Mouse (Mus musculus) liver, embryonic 16.5 days (tissue): Measurements from ENCODE around the gene Hpd. TPM values are rescaled to one million over a fixed set of nuclear protein-coding genes. Genes with fewer than 3 reads are reported as not detected.

Experiments
- ATAC-seq: fragments of 200-750 bp; cut with Nextera tagmentation; 2 replicates; pipeline ENCODE4 v1.8.0; 2017; ENCODE audit warnings: low read depth, mild to moderate bottlenecking, moderate number of reproducible peaks, moderate library complexity
- H3K27ac ChIP-seq: fragments of 300-500 bp; sonication (generic); 2 replicates; pipeline ENCODE4 v1.5.1; 2014; ENCODE audit warnings: mild to moderate bottlenecking, low read length
- H3K27me3 ChIP-seq: fragments of 300-500 bp; sonication (generic); 2 replicates; pipeline ENCODE4 v1.6.1; 2014; ENCODE audit warnings: low read depth, low read length, mixed read lengths; ENCODE audit not compliant: control insufficient read depth, insufficient read depth
- H3K36me3 ChIP-seq: fragments of 300-500 bp; sonication (generic); 2 replicates; pipeline ENCODE4 v1.6.1; 2014; ENCODE audit warnings: mild to moderate bottlenecking; ENCODE audit not compliant: control insufficient read depth, insufficient read depth
- H3K4me1 ChIP-seq: fragments of 300-500 bp; sonication (generic); 2 replicates; pipeline ENCODE4 v1.6.1; 2014; ENCODE audit warnings: low read depth, low read length, mixed read lengths; ENCODE audit not compliant: control insufficient read depth
- H3K4me2 ChIP-seq: fragments of 300-500 bp; sonication (generic); 2 replicates; pipeline ENCODE4 v1.6.1; 2014; ENCODE audit warnings: low read depth, low read length, mixed read lengths
- H3K4me3 ChIP-seq: fragments of 300-500 bp; sonication (generic); 2 replicates; pipeline ENCODE4 v1.5.1; 2014; ENCODE audit warnings: low read depth, mild to moderate bottlenecking, low read length
- H3K9ac ChIP-seq: fragments of 300-500 bp; sonication (generic); 2 replicates; pipeline ENCODE4 v1.6.1; 2014; ENCODE audit warnings: low read depth, low read length
- H3K9me3 ChIP-seq: fragments of 300-500 bp; sonication (generic); replicated peaks from 2 replicates; pipeline ENCODE4 v1.6.1; 2016; ENCODE audit warnings: low read length; ENCODE audit not compliant: control insufficient read depth
- WGBS: fragments of 180-500 bp; shearing (Covaris S2); extraction: QIAGEN DNeasy Blood & Tissue Kit; methylation state at CpG from one replicate; pipeline ENCODE4 v1.1.7; 2014; ENCODE audit not compliant: insufficient replicate concordance; 5-methylcytosine and 5-hydroxymethylcytosine counted together
- polyA plus RNA-seq: library from polyadenylated mRNA; unstranded; fragments of >200 nt; fragmentation: Nextera tagmentation; extraction: Ambion mirVana; gene quantifications from 2 replicates; pipeline ENCODE4 v1.2.1, GENCODE M21; 2015

The Hpd gene
- polyA plus RNA-seq, 1 experiment from 2014 or later, result 129 TPM

DNA sequence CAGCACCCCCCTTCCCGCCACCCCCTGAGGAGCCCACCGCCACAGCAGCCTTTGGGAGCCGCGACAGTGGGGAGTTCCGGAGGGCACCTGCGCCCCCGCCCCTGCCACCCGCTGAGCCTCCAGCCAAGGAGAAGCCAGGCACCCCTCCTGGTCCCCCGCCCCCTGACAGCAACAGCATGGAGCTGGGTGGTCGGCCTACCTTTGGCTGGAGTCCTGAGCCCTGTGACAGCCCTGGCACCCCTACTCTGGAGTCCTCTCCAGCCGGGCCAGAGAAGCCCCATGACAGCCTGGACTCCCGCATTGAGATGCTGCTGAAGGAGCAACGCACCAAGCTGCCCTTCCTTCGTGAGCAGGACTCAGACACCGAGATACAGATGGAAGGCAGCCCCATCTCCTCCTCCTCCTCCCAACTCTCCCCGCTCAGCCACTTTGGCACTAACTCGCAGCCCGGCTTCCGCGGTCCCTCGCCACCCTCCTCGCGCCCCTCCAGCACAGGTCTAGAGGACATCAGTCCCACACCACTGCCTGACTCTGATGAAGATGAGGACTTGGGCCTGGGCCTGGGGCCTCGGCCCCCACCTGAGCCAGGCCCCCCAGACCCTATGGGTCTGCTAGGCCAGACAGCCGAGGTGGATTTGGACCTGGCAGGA is 34.3 kb downstream of the Hpd start:
- 91% methylated on average over 25 of the region's 25 CpGs for WGBS
- H3K27me3 ChIP-seq, result no peaks in the 10 kb centered on the region
- H3K4me1 ChIP-seq, result peaks cover 72% of the 10 kb centered on the region
- H3K9me3 ChIP-seq, result no peaks in the 10 kb centered on the region
- H3K27ac ChIP-seq, result no peak overlapping the region
- H3K4me2 ChIP-seq, result no peak overlapping the region
- ATAC-seq, result no peak
- peaks cover 48% of the 10 kb centered on the region for H3K36me3 ChIP-seq
- no peak overlapping the region for H3K4me3 ChIP-seq
- no peak overlapping the region; the same call in 1 of the 2 replicates for H3K9ac ChIP-seq

DNA sequence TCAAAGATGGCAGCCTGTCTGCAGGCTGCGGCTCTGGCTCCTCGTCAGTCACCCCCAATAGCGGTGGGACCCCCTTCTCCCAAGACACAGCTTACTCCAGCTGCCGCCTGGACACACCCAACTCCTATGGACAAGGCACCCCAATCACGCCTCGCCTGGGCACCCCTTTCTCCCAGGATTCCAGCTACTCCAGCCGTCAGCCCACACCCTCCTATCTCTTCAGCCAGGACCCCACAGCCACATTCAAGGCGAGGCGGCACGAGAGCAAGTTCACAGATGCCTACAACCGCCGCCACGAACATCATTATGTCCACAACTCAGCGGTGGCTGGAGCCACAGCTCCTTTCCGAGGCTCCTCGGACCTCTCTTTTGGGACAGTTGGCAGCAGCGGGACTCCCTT is 35.0 kb downstream of the Hpd start:
- Histone ChIP-seq H3K9me3 (no peaks in the 10 kb centered on the region), H3K27me3 (no peaks in the 10 kb centered on the region), H3K27ac (no peak overlapping the region), H3K4me2 (no peak overlapping the region), H3K9ac (no peak overlapping the region), H3K4me3 (no peak overlapping the region), H3K4me1 (peaks cover 74% of the 10 kb centered on the region), H3K36me3 (peaks cover 43% of the 10 kb centered on the region)
- WGBS, result 71% methylated on average over 17 of the region's 17 CpGs
- no peak for ATAC-seq

DNA sequence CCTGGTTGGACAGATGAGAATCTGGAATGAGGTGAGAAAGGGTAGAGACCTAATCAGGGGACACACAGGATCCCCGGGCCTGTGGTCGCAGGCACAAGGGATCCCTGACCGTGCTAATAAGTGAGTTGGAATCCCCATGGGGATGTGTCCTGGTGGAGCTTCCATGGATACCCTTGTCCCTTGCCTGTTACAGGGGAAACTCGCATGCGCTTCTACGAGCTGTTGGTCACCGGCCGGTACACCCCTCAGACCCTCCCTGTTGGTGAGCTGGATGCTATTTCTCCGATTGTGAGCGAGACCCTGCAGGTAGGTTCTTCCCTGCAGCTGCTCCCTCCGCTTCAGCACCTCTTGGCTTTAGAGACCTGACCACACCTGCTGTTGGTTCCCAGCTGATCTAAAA is 36.2 kb downstream of the Hpd start:
- WGBS, result 86% methylated on average over 11 of the region's 11 CpGs
- H3K4me1 ChIP-seq, result peaks cover 68% of the 10 kb centered on the region
- H3K36me3 ChIP-seq, result peaks cover 31% of the 10 kb centered on the region
- H3K4me3 ChIP-seq, result no peak overlapping the region
- H3K4me2 ChIP-seq, result no peak overlapping the region
- H3K9ac ChIP-seq, result no peak overlapping the region
- no peak for ATAC-seq
- H3K27ac ChIP-seq, result no peak overlapping the region
- H3K27me3 ChIP-seq, result no peaks in the 10 kb centered on the region
- no peaks in the 10 kb centered on the region for H3K9me3 ChIP-seq

DNA sequence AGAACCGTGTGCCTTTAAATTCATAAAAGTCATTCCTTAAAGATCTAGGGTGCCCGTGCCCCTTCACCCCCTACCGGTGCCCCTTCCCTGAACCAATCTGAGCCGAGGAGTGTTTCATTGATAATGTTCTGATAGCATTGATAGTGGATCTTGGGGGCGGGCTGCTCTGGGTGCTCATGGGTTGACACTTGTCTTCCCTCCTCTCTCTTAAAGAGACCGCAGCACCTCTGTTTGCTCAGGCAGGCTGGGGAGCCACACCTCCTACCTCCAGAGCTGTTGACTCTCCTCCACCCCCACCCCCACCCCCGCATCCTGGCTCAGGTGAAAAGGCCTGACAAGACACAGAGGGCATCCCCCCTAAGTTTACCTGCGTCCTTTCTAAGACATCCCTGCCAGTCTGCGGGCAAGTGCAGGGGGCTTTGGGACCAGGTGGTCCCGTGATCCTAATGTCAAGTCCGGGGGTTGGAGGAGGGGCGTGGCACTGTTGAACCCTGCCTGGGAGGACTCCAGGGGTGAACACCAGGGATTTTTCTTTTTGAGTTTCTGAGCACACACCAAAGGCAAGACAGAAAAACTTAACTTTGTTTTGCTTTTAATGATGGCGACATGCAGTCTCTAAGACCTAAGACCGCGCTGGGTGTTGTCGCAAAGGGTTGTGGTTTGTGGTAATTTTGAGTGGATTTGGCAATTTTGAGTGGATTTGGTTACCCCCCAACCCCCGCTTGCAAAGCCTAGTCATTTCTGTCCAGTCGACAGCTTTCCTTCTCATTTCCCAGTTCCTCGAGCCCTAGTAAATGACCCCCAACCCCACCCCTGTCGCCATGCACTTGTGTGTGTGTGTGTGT is 37.6 kb downstream of the Hpd start:
- 36% methylated on average over 20 of the region's 20 CpGs for WGBS
- H3K27ac ChIP-seq, result peak overlapping the region; percentile 66
- peaks cover 54% of the 10 kb centered on the region for H3K4me1 ChIP-seq

DNA sequence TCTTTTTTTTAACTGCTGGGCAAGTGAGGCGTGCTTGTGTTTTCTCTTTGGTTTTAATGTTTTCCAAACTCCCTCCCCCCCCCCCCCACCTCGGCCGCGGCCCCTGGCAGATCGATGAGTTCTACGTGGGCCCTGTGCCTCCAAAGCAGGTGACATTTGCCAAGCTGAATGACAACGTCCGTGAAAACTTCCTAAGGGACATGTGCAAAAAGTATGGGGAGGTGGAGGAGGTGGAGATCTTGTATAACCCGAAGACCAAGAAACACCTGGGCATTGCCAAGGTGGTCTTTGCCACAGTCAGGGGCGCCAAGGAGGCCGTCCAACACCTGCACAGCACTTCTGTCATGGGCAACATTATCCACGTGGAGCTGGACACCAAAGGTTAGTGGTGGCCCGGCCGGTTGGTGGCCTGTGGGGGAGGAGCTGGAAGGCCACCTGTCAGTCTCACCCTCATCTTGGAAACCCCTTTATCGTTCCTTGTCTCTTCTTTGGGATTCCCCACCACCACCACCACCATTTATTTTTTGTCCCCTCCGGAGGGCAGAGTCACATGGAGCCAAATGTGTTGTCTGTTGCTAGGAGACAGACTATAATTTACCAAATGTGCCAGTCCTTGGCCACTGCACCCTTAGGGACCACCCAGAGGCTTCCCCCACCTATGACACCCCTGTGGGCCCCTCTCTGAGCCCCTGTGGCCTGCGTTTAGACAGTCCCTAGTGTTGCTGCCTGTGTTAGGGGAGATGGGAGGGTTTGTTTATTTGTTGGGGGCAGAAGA is 38.4 kb downstream of the Hpd start:
- WGBS, result 10% methylated on average over 17 of the region's 17 CpGs
- Histone ChIP-seq H3K9me3 (no peaks in the 10 kb centered on the region), H3K4me2 (peak overlapping the region; percentile 100), H3K4me3 (peak overlapping the region; percentile 91), H3K27ac (peak overlapping the region; percentile 98), H3K9ac (peak overlapping the region; percentile 98), H3K36me3 (peaks cover 26% of the 10 kb centered on the region), H3K4me1 (peaks cover 49% of the 10 kb centered on the region), H3K27me3 (no peaks in the 10 kb centered on the region)
- no peak for ATAC-seq

More for the DNA sequence above, 37.6 kb downstream of the Hpd start:
- no peak for ATAC-seq
- Histone ChIP-seq H3K9ac (peak overlapping the region; percentile 98), H3K4me2 (peak overlapping the region; percentile 100), H3K4me3 (peak overlapping the region; percentile 91), H3K27me3 (no peaks in the 10 kb centered on the region), H3K36me3 (peaks cover 26% of the 10 kb centered on the region), H3K9me3 (no peaks in the 10 kb centered on the region)

DNA sequence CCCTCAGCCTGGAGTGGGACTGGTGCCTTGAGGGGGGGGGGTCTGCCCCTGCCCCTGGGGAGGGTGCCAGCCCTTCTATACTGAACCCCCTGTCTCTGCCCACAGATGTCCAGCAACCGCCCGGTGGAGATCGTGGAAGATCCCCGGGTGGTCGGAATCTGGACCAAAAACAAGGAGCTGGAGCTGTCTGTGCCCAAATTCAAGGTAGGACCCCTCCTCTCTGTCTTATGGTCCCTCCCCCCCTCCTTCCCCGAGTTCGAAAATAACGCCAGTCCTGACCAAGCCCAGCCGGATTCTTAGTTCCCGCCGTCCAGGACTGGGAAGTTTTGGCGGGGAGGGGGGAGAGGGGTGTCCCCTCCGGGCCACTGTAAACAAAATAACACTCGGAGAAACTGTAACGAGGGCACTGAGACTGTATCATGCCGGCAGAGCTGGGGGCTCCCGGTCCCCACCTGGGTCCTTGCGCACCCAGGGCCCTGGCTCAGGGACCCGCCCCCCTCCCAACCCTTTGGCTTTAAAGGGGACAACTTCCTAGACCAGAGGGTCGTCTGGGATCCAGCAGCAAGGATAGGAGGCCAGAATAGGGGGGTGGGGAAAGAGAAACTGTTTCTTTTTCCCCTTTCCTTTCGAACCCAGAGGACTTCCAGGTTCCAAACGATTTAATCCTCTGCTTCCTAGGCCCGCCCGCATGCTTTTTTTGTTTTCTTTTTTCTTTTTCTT is 39.1 kb downstream of the Hpd start:
- Histone ChIP-seq H3K36me3 (peaks cover 22% of the 10 kb centered on the region), H3K27me3 (no peaks in the 10 kb centered on the region), H3K4me3 (peak overlapping the region; percentile 91), H3K4me2 (peak overlapping the region; percentile 100), H3K4me1 (peaks cover 44% of the 10 kb centered on the region), H3K27ac (peak overlapping the region; percentile 98), H3K9ac (peak overlapping the region; percentile 98), H3K9me3 (no peaks in the 10 kb centered on the region)
- ATAC-seq, result no peak
- 3% methylated on average over 24 of the region's 24 CpGs for WGBS

DNA sequence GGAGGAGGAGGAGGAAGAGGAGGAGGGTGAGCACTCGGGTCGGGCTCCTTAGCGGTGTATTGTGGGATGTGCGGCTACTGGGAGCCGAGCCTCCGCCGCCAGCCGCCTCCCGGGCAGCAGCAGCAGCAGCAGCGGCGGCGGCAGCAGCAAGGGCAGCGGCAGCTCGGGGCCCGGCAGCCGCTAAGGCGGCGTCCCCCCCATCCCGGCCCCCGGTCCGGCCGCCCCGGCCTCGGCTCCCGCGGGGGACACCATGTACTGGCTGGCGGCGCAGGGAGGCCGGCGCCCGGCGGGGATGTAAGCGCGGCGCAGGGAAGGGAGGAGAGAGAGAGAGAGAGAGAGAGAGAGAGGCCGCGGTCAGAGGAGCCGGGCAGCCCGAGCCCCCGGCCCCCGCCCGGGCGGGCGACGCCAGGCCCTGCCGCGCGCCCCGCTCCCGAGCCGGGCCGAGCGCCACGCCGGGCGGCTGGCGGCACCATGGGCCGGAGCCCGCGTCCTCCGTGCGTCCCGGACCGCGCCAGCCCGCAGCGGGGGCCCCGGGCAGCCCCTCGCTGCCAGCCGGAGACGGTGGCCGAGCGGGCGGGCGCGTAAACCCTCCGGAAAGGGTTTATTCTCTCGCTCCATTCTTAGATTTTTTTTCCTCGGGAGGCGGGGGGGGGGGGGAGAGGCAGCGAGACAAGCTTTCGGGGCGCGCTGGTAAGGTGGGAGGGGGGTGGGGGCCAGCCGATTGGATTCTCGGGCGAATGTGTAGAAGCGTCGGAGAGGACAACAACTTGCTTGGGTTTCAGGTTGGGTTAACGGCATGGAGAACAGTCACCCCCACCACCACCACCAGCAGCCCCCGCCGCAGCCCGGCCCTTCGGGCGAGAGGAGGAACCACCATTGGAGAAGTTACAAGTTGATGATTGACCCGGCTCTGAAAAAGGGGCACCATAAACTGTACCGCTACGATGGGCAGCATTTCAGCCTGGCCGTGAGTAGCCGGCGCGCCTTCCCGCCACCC is 40.1 kb downstream of the Hpd start, which contains the start of gene Setd1b:
Setd1b (plus strand) TSS at position 33 of the 997 bp plus-strand sequence.
- H3K9me3 ChIP-seq, result no peaks in the 10 kb centered on the region
- WGBS, result under 1% methylated on average over 86 of the region's 103 CpGs
- H3K27me3 ChIP-seq, result no peaks in the 10 kb centered on the region
- peak within 1 kb of the TSS; percentile 100 for H3K4me2 ChIP-seq
- peaks cover 12% of the 10 kb centered on the region for H3K36me3 ChIP-seq
- peak within 1 kb of the TSS; percentile 91 for H3K4me3 ChIP-seq
- ATAC-seq, result peak; percentile 41
- peak within 1 kb of the TSS; percentile 98 for H3K9ac ChIP-seq
- H3K27ac ChIP-seq, result peak within 1 kb of the TSS; percentile 98
- H3K4me1 ChIP-seq, result peaks cover 48% of the 10 kb centered on the region
